Mouse (Mus musculus) testis, postnatal 10 days (tissue): ENCODE measurements around the gene Whamm.
A peak's percentile ranks its signal among the peaks of the same experiment; 100 is the strongest.

ENCODE experiments used
- DNase-seq: peaks from one replicate; pipeline ENCODE4 v3.0.0; 2021; ENCODE audit warnings: low spot score

Whamm gene

GRCm38 (mm10) chr7:81596086-81596485, 25.0 kb downstream of the Whamm start:
- peak; percentile 36 for DNase-seq

GRCm38 (mm10) chr7:81597660-81598059, 26.6 kb downstream of the Whamm start:
- DNase-seq, result peak; percentile 36

- DNase-seq, result peak; percentile 17
These were observed 28.6 kb downstream of the Whamm start for GRCm38 (mm10) chr7:81599379-81600280.

GRCm38 (mm10) chr7:81604991-81605390, 33.9 kb downstream of the Whamm start:
- DNase-seq, result peak; percentile 0

GRCm38 (mm10) chr7:81605489-81605888, 34.4 kb downstream of the Whamm start:
- DNase-seq, result no peak

- no peak for DNase-seq
These were observed 35.4 kb downstream of the Whamm start for GRCm38 (mm10) chr7:81606452-81606851.

- DNase-seq, result peak; percentile 56
These were observed 39.1 kb downstream of the Whamm start for GRCm38 (mm10) chr7:81610125-81610524.

GRCm38 (mm10) chr7:81612856-81613635, 42.0 kb downstream of the Whamm start:
- no peak for DNase-seq

GRCm38 (mm10) chr7:81615031-81615430, 44.0 kb downstream of the Whamm start:
- no peak for DNase-seq

GRCm38 (mm10) chr7:81622793-81623192, 51.7 kb downstream of the Whamm start:
- no peak for DNase-seq

GRCm38 (mm10) chr7:81623767-81624166, 52.7 kb downstream of the Whamm start:
- no peak for DNase-seq

GRCm38 (mm10) chr7:81626460-81626859, 55.4 kb downstream of the Whamm start:
- no peak for DNase-seq

GRCm38 (mm10) chr7:81631261-81631660, 60.2 kb downstream of the Whamm start:
- no peak for DNase-seq

GRCm38 (mm10) chr7:81632586-81632985, 61.5 kb downstream of the Whamm start:
- DNase-seq, result no peak

- no peak for DNase-seq
These were observed 70.0 kb downstream of the Whamm start for GRCm38 (mm10) chr7:81641101-81641500.

GRCm38 (mm10) chr7:81644551-81645235, 73.6 kb downstream of the Whamm start:
- DNase-seq, result no peak
